Mouse (Mus musculus): ENCODE data around the gene Gm10428. TPM values are rescaled to one million over a fixed set of nuclear protein-coding genes. Genes with fewer than 3 reads are reported as not detected.
"Not testable (repeated sequence)": the region's sequence is repeated elsewhere in the genome, so short reads cannot be mapped to it uniquely, and the experiment has no call there.

The Gm10428 gene
- polyA plus RNA-seq, 1 experiment = not detected

DNA sequence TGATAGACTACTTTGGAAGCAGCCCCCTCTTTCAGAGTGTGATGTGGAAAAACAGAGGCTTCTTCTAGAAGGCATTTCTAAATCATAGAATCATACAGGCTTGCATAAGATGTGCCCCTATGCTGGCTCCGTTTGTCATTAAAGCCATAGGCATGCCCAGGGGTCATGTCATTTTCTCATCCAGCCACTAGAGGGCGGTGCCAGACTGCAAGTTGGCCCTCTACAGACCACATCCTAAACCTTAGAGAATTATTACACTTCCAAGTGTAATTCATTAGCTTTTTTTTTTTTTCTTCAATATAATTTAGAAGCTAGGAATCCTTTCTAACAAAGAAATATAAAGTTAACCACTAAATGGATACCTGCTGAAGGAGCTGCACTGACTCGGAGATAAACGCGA is 8.8 kb upstream of the Gm10428 start:
- Histone ChIP-seq H3K27ac (ENCODE audit: insufficient read depth, low read depth, low read length) (no peak overlapping the region), H3K4me1 (ENCODE audit: control insufficient read depth, insufficient read depth, low read length) (peaks cover 8% of the 10 kb centered on the region), H3K4me3 (ENCODE audit: insufficient read depth, low read length) (no peak overlapping the region)
- peak; percentile 85 for TF ChIP-seq CTCF (IDR thresholded peaks at IDR 0.05; ENCODE audit: low read depth, low read length)
- TF ChIP-seq POLR2A (IDR thresholded peaks at IDR 0.05; ENCODE audit: borderline replicate concordance, low read depth, low read length) = no peak

DNA sequence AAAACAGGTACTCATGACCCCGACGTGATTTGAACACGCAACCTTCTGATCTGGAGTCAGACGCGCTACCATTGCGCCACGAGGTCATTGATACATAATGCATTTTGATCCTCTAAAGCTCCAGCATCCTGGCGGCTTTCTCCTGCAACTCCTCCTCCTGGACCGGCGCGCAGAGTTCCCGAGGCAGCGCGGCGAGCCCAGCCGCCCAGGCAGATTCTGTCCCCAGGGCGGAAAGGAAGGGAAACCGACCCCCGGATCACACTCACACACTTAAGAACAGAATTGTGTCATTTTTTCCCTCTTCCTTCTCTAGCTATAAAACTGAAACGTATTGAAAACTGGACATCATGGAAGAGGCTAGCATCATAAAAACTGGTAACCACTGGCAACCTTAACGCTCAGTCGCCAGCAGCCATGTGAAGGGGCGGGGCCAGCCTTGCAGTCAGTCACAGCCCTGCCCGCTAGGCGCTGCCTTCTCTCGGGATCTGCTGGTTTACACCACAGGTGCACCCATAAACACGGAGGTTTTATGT is 6.8 kb upstream of the Gm10428 start:
- H3K27ac ChIP-seq (ENCODE audit: insufficient read depth, low read depth, low read length) = no peak overlapping the region
- H3K4me3 ChIP-seq (ENCODE audit: insufficient read depth, low read length) = peak overlapping the region; percentile 55

DNA sequence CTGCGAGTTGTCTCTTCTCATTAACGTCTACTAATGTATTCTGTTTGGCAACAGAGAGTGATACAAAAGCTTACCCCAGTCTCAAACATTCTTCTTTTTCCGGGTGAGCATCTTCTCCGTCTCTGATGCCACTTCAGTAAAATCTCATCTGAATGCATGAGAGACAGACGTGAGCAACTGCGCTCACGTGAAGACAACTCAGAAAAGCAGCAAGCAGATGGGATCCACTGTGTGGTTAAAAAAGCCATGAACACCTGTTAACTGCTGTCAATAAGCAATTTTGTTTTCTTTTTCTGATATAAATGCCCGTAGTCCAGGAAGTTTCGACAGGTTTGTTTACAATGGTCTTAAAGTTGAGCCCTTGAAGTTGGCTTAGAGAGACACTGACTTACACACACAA is 5.7 kb upstream of the Gm10428 start:
- Histone ChIP-seq H3K27ac (ENCODE audit: insufficient read depth, low read depth, low read length) (no peak overlapping the region), H3K4me1 (ENCODE audit: control insufficient read depth, insufficient read depth, low read length) (peaks cover 9% of the 10 kb centered on the region), H3K4me3 (ENCODE audit: insufficient read depth, low read length) (no peak overlapping the region)
- TF ChIP-seq POLR2A (IDR thresholded peaks at IDR 0.05; ENCODE audit: borderline replicate concordance, low read depth, low read length) = no peak
- no peak for TF ChIP-seq CTCF (IDR thresholded peaks at IDR 0.05; ENCODE audit: low read depth, low read length)

More for the DNA sequence above, 6.8 kb upstream of the Gm10428 start:
- peaks cover 13% of the 10 kb centered on the region for H3K4me1 ChIP-seq (ENCODE audit: control insufficient read depth, insufficient read depth, low read length)
- no peak for TF ChIP-seq POLR2A (IDR thresholded peaks at IDR 0.05; ENCODE audit: borderline replicate concordance, low read depth, low read length)
- TF ChIP-seq CTCF (IDR thresholded peaks at IDR 0.05; ENCODE audit: low read depth, low read length) = no peak

DNA sequence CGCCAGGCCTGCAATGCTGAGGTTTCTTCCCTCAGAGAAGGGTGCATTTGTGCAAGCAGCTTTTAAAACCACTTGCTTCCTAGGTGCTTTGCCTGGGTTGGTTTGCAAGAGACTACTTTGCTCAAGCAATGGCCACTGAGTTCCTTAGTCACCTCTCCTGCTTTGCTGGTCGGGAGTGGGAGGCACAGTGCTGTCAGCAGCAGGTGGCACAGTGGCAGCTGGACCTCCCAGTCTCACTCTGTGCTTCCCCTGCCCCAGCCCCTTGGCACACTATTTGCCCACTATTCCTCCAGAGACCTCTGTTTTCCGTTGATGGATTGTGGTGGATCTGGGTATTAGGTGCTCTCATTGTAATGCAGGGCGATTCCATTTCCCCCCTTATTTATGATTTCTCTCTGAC is 4.8 kb upstream of the Gm10428 start:
- Histone ChIP-seq H3K4me1 (ENCODE audit: control insufficient read depth, insufficient read depth, low read length) (peaks cover 9% of the 10 kb centered on the region), H3K27ac (ENCODE audit: insufficient read depth, low read depth, low read length) (no peak overlapping the region), H3K4me3 (ENCODE audit: insufficient read depth, low read length) (no peak overlapping the region)
- TF ChIP-seq POLR2A (IDR thresholded peaks at IDR 0.05; ENCODE audit: borderline replicate concordance, low read depth, low read length) = no peak
- no peak for TF ChIP-seq CTCF (IDR thresholded peaks at IDR 0.05; ENCODE audit: low read depth, low read length)

DNA sequence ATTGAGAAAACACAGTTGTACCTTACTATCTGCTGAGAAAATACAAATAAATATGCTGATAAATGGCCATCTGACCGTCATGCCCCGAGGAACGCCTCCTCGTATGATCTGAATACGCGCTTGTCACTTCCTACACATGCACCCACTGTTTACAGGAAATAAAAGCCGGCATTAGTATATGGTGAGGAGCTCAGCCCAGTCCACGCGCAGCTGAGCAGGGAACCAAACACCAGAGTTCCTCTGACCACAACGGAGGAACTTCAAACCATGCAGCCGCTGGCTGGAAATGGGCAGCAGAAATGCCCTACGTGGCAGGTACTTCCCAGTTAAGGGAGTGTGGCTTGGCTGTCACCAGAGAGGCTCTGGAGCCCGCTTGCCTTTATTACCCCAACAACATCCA is 3.5 kb upstream of the Gm10428 start:
- H3K4me3 ChIP-seq (ENCODE audit: insufficient read depth, low read length); H3K4me1 ChIP-seq (ENCODE audit: control insufficient read depth, insufficient read depth, low read length); H3K27ac ChIP-seq (ENCODE audit: insufficient read depth, low read depth, low read length): not testable (repeated sequence)

DNA sequence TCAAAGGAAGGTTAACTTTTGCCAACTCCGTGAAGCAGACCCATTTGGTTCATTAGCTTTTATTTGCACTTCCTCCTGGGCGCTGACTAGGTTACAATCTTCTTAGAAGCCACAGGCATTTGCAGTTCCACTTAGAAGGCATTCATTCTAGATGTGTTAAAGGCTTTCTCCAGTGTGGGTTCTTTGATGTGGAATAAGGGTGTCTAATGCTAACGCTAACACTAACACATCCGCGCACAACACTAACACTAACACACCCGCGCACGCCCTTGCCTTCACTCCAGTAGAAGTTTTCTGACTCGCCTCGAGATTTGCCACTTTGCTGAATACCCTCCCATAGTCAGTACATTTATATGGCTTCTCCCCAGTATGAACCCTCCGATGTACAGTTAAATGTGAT is 709 bp upstream of the Gm10428 start:
- H3K4me3 ChIP-seq (ENCODE audit: insufficient read depth, low read length) = no peak overlapping the region
- H3K4me1 ChIP-seq (ENCODE audit: control insufficient read depth, insufficient read depth, low read length) = peaks cover 7% of the 10 kb centered on the region
- no peak for TF ChIP-seq POLR2A (IDR thresholded peaks at IDR 0.05; ENCODE audit: borderline replicate concordance, low read depth, low read length)
- no peak for TF ChIP-seq CTCF (IDR thresholded peaks at IDR 0.05; ENCODE audit: low read depth, low read length)
- H3K27ac ChIP-seq (ENCODE audit: insufficient read depth, low read depth, low read length) = no peak overlapping the region

DNA sequence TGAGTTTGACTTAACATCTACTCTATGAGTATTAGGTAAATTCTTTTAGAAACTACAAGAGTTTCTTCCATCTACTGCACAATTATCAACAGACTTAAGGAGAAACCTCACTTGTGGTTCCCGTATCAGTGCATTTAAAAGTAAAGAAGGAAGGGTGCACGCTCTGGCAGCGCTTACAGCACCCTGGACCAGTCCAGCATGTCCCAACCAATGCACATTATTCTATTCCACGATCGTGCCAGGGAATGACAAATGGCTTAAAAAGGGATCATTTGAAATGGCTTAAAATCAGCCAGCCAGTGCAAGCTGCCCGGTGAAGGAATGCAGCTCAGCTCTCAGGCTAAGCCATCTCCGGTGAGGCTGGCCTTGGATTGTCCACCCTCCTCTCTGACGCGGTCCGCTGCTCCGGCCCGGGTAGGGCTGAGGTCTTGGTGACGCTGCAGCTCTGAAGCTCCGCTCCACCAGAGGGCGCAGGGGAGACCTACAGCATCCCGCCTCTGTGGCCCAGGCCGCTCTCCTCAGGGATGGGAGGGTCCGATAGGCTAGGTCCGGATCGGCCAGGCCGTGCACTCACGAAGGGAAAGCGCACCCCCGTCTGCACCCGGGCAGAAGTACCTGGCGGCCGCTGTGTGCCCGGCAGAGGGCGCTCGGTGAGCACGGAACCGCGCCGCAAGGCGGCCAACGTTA is 3.7 kb downstream of the Gm10428 start:
- no peak for TF ChIP-seq POLR2A (IDR thresholded peaks at IDR 0.05; ENCODE audit: borderline replicate concordance, low read depth, low read length)
- TF ChIP-seq CTCF (IDR thresholded peaks at IDR 0.05; ENCODE audit: low read depth, low read length) = peak; percentile 100
- H3K4me3 ChIP-seq (ENCODE audit: insufficient read depth, low read length) = peak overlapping the region; percentile 45

DNA sequence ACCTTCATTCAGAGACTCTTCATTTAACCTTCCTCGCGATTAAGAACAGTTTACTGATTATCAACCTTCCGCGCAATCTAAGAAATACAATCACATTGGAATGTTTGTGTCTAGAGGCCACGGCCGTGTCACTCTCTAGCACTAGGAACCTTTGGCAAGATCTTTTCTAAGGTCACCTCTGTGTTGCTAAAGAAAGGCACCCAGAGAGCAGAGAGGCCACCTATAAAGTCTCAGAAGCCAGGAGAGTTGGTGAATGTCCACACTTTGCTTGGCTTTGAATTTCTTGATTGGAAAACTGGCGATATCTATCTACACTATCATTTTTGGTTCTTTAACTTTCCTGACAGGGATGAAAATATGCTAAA is 4.2 kb downstream of the Gm10428 start:
- TF ChIP-seq POLR2A (IDR thresholded peaks at IDR 0.05; ENCODE audit: borderline replicate concordance, low read depth, low read length) (no peak), CTCF (IDR thresholded peaks at IDR 0.05; ENCODE audit: low read depth, low read length) (no peak)
- Histone ChIP-seq H3K4me1 (ENCODE audit: control insufficient read depth, insufficient read depth, low read length) (peaks cover 4% of the 10 kb centered on the region; the same call in 1 of the 2 replicates), H3K4me3 (ENCODE audit: insufficient read depth, low read length) (no peak overlapping the region), H3K27ac (ENCODE audit: insufficient read depth, low read depth, low read length) (no peak overlapping the region)

More for the DNA sequence above, 3.7 kb downstream of the Gm10428 start:
- no peak overlapping the region for H3K27ac ChIP-seq (ENCODE audit: insufficient read depth, low read depth, low read length)
- H3K4me1 ChIP-seq (ENCODE audit: control insufficient read depth, insufficient read depth, low read length) = no peaks in the 10 kb centered on the region

DNA sequence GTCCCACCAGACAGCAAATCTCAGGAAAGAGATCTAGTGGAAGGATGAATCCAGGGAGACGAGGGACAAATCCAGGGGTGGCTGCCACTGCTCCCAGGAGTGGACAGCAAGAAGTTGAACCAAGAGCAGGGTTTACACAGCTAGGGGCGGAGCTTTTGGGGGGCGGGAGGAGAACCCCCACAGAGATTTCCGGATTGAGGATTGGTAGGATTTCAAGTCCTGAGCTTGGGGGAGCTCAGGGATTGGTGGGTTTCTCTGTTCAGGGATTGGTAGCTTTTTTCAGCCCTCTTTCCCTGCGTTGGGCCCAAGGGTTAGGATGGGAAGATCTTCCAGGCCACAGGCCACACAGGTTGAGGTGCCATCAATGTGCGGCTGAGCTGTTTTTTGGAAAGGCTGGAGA is 5.0 kb downstream of the Gm10428 start:
- Histone ChIP-seq H3K4me1 (ENCODE audit: control insufficient read depth, insufficient read depth, low read length) (peaks cover 4% of the 10 kb centered on the region; the same call in 1 of the 2 replicates), H3K4me3 (ENCODE audit: insufficient read depth, low read length) (no peak overlapping the region), H3K27ac (ENCODE audit: insufficient read depth, low read depth, low read length) (no peak overlapping the region)
- TF ChIP-seq CTCF (IDR thresholded peaks at IDR 0.05; ENCODE audit: low read depth, low read length) (no peak), POLR2A (IDR thresholded peaks at IDR 0.05; ENCODE audit: borderline replicate concordance, low read depth, low read length) (no peak)

DNA sequence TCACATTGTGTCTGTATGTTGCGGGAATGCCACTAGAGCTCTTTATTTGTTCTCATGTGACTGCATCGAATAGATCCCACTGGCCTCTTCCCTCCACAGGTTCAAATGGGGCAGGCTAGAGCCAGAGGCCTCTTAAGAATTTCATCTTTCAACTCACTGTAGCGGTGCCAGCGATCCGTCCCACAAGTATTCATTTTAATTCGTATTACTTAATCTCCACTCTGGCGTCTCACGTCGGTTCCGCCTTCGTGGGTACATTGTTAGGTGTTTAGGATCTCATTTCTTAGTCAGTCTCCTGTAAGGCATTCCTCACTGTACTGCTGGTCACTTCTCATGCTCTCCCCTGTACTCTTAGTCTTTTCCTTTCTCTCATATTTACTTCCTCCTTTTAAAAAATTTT is 5.6 kb downstream of the Gm10428 start:
- H3K4me1 ChIP-seq (ENCODE audit: control insufficient read depth, insufficient read depth, low read length) = peaks cover 4% of the 10 kb centered on the region; the same call in 1 of the 2 replicates
- H3K27ac ChIP-seq (ENCODE audit: insufficient read depth, low read depth, low read length) = no peak overlapping the region
- no peak overlapping the region for H3K4me3 ChIP-seq (ENCODE audit: insufficient read depth, low read length)
- TF ChIP-seq CTCF (IDR thresholded peaks at IDR 0.05; ENCODE audit: low read depth, low read length) (no peak), POLR2A (IDR thresholded peaks at IDR 0.05; ENCODE audit: borderline replicate concordance, low read depth, low read length) (no peak)
